Mouse (Mus musculus) hindbrain, embryonic 14.5 days (tissue): ENCODE measurements around the gene Morf4l1. TPM values are rescaled to one million over a fixed set of nuclear protein-coding genes. Genes with fewer than 3 reads are reported as not detected.
"Not testable (repeated sequence)": the region's sequence is repeated elsewhere in the genome, so short reads cannot be mapped to it uniquely, and the experiment has no call there.

Experiments
- ATAC-seq: fragments of 200-750 bp; cut with Nextera tagmentation; 2 replicates; pipeline ENCODE4 v1.8.0; 2017; ENCODE audit warnings: moderate number of reproducible peaks, mild to moderate bottlenecking, moderate TSS enrichment, moderate library complexity; ENCODE audit not compliant: low FRiP score
- DNase-seq: peaks from one replicate; pipeline ENCODE4 v3.0.0-alpha.2; 2015; ENCODE audit warnings: low spot score
- H3K27ac ChIP-seq: fragments of 300-500 bp; sonication (generic); 2 replicates; pipeline ENCODE4 v1.5.1; 2014; ENCODE audit warnings: mild to moderate bottlenecking, moderate library complexity
- H3K27me3 ChIP-seq: fragments of 300-500 bp; sonication (generic); 2 replicates; pipeline ENCODE4 v1.6.1; 2014; ENCODE audit warnings: mild to moderate bottlenecking, low read length, mixed read lengths; ENCODE audit not compliant: control insufficient read depth, insufficient read depth
- H3K36me3 ChIP-seq: fragments of 300-500 bp; sonication (generic); replicated peaks from 2 replicates; pipeline ENCODE4 v1.6.1; 2014; ENCODE audit not compliant: control insufficient read depth, insufficient read depth
- H3K4me1 ChIP-seq: fragments of 300-500 bp; sonication (generic); replicated peaks from 2 replicates; pipeline ENCODE4 v1.6.1; 2014; ENCODE audit warnings: antibody characterized with exemption, low read length, mixed read lengths; ENCODE audit not compliant: control insufficient read depth, insufficient read depth
- H3K4me2 ChIP-seq: fragments of 300-500 bp; sonication (generic); replicated peaks from 2 replicates; pipeline ENCODE4 v1.6.1; 2014; ENCODE audit warnings: mild to moderate bottlenecking, moderate library complexity
- H3K4me3 ChIP-seq: fragments of 300-500 bp; sonication (generic); replicated peaks from 2 replicates; pipeline ENCODE4 v1.5.1; 2014; ENCODE audit warnings: mild to moderate bottlenecking, low read length
- H3K9ac ChIP-seq: fragments of 300-500 bp; sonication (generic); 2 replicates; pipeline ENCODE4 v1.6.1; 2014
- H3K9me3 ChIP-seq: fragments of 300-500 bp; sonication (generic); 2 replicates; pipeline ENCODE4 v1.6.1; 2016; ENCODE audit warnings: low read length; ENCODE audit not compliant: control insufficient read depth
- WGBS: fragments of 180-500 bp; shearing (Covaris S2); extraction: QIAGEN DNeasy Blood & Tissue Kit; methylation state at CpG from one replicate; pipeline ENCODE4 v1.1.7; 2014; 5-methylcytosine and 5-hydroxymethylcytosine counted together
- polyA plus RNA-seq: library from polyadenylated mRNA; unstranded; fragments of >200 nt; fragmentation: Nextera tagmentation; extraction: Ambion mirVana; gene quantifications from 2 replicates; pipeline ENCODE4 v1.2.1, GENCODE M21; 2014

Morf4l1 gene
- polyA plus RNA-seq, 1 experiment from 2014 or later, result 557 TPM

- WGBS, result 86% methylated on average over 5 of the region's 5 CpGs
- Histone ChIP-seq H3K9me3 (no peaks in the 10 kb centered on the region), H3K4me2 (no peak overlapping the region), H3K27me3 (no peaks in the 10 kb centered on the region), H3K27ac (no peak overlapping the region), H3K9ac (no peak overlapping the region), H3K36me3 (no peaks in the 10 kb centered on the region), H3K4me3 (no peak overlapping the region), H3K4me1 (no peaks in the 10 kb centered on the region)
- no peak for DNase-seq
- ATAC-seq, result no peak
These were observed 38.4 kb downstream of the Morf4l1 start for GRCm38 (mm10) chr9:90076131-90076530.

- no peak for DNase-seq
- WGBS, result 88% methylated on average over 4 of the region's 4 CpGs
These were observed 39.2 kb downstream of the Morf4l1 start for GRCm38 (mm10) chr9:90075336-90075735.

GRCm38 (mm10) chr9:90070174-90070573 lies 44.4 kb downstream of the Morf4l1 start:
- H3K27ac ChIP-seq, result no peak overlapping the region
- ATAC-seq (no peak), DNase-seq (no peak)
- WGBS, result 83% methylated on average over 7 of the region's 7 CpGs
- no peak overlapping the region for H3K4me3 ChIP-seq
- H3K4me1 ChIP-seq, result no peaks in the 10 kb centered on the region
- H3K9me3 ChIP-seq, result no peaks in the 10 kb centered on the region
- no peak overlapping the region for H3K9ac ChIP-seq
- H3K36me3 ChIP-seq, result no peaks in the 10 kb centered on the region
- H3K4me2 ChIP-seq, result no peak overlapping the region
- no peaks in the 10 kb centered on the region for H3K27me3 ChIP-seq

More at GRCm38 (mm10) chr9:90075336-90075735, 39.2 kb downstream of the Morf4l1 start:
- H3K27ac ChIP-seq, result no peak overlapping the region
- H3K4me1 ChIP-seq, result no peaks in the 10 kb centered on the region
- no peaks in the 10 kb centered on the region for H3K36me3 ChIP-seq
- no peak for ATAC-seq
- H3K4me2 ChIP-seq, result no peak overlapping the region
- H3K27me3 ChIP-seq, result no peaks in the 10 kb centered on the region
- no peak overlapping the region for H3K9ac ChIP-seq
- no peak overlapping the region for H3K4me3 ChIP-seq
- no peaks in the 10 kb centered on the region for H3K9me3 ChIP-seq

GRCm38 (mm10) chr9:90069485-90069884 lies 45.1 kb downstream of the Morf4l1 start:
- no peak for DNase-seq
- Histone ChIP-seq H3K4me3 (no peak overlapping the region), H3K27me3 (no peaks in the 10 kb centered on the region), H3K9me3 (no peaks in the 10 kb centered on the region), H3K4me2 (no peak overlapping the region), H3K9ac (no peak overlapping the region), H3K4me1 (no peaks in the 10 kb centered on the region), H3K27ac (no peak overlapping the region), H3K36me3 (no peaks in the 10 kb centered on the region)
- 76% methylated on average over 7 of the region's 7 CpGs for WGBS
- no peak for ATAC-seq

GRCm38 (mm10) chr9:90068786-90069185 lies 45.8 kb downstream of the Morf4l1 start:
- Histone ChIP-seq H3K27me3 (no peaks in the 10 kb centered on the region), H3K36me3 (no peaks in the 10 kb centered on the region), H3K4me3 (no peak overlapping the region), H3K9ac (no peak overlapping the region), H3K9me3 (no peaks in the 10 kb centered on the region), H3K27ac (no peak overlapping the region), H3K4me1 (no peaks in the 10 kb centered on the region), H3K4me2 (no peak overlapping the region)
- 91% methylated on average over 6 of the region's 6 CpGs for WGBS
- DNase-seq (no peak), ATAC-seq (no peak)

GRCm38 (mm10) chr9:90067341-90067740 lies 47.2 kb downstream of the Morf4l1 start:
- 80% methylated on average over 2 of the region's 2 CpGs for WGBS
- H3K27me3 ChIP-seq, result no peaks in the 10 kb centered on the region
- no peak overlapping the region for H3K4me2 ChIP-seq
- H3K36me3 ChIP-seq, result no peaks in the 10 kb centered on the region
- H3K9ac ChIP-seq, result no peak overlapping the region
- DNase-seq (no peak), ATAC-seq (no peak)
- H3K9me3 ChIP-seq, result no peaks in the 10 kb centered on the region
- no peak overlapping the region for H3K4me3 ChIP-seq
- H3K4me1 ChIP-seq, result no peaks in the 10 kb centered on the region
- H3K27ac ChIP-seq, result no peak overlapping the region

- not testable (repeated sequence) for H3K4me2 ChIP-seq, H3K27me3 ChIP-seq, ATAC-seq, H3K27ac ChIP-seq, H3K9ac ChIP-seq, H3K4me1 ChIP-seq, H3K9me3 ChIP-seq, H3K36me3 ChIP-seq, DNase-seq, H3K4me3 ChIP-seq
- 95% methylated on average over 5 of the region's 5 CpGs for WGBS
These were observed 53.6 kb downstream of the Morf4l1 start for GRCm38 (mm10) chr9:90060932-90061331.

- ATAC-seq (no peak), DNase-seq (no peak)
- Histone ChIP-seq H3K9ac (no peak overlapping the region), H3K4me1 (no peaks in the 10 kb centered on the region), H3K36me3 (no peaks in the 10 kb centered on the region), H3K27me3 (no peaks in the 10 kb centered on the region), H3K9me3 (no peaks in the 10 kb centered on the region), H3K4me2 (no peak overlapping the region), H3K4me3 (no peak overlapping the region), H3K27ac (no peak overlapping the region)
- WGBS, result 90% methylated on average over 2 of the region's 2 CpGs
These were observed 54.0 kb downstream of the Morf4l1 start for GRCm38 (mm10) chr9:90060574-90060875.

- no peak for DNase-seq
- Histone ChIP-seq H3K4me2 (no peak overlapping the region), H3K4me3 (no peak overlapping the region), H3K9ac (no peak overlapping the region), H3K4me1 (peaks cover under 1% of the 10 kb centered on the region; the same call in 1 of the 2 replicates), H3K27me3 (no peaks in the 10 kb centered on the region; the same call in 1 of the 2 replicates), H3K27ac (no peak overlapping the region), H3K9me3 (no peaks in the 10 kb centered on the region), H3K36me3 (no peaks in the 10 kb centered on the region)
- ATAC-seq, result no peak
- WGBS, result 91% methylated on average over 9 of the region's 9 CpGs
These were observed 54.6 kb downstream of the Morf4l1 start for GRCm38 (mm10) chr9:90059828-90060573.

- DNase-seq, result no peak
- H3K4me2 ChIP-seq, result no peak overlapping the region
- no peak overlapping the region for H3K9ac ChIP-seq
- no peak overlapping the region for H3K27ac ChIP-seq
- 80% methylated on average over 2 of the region's 2 CpGs for WGBS
- no peak for ATAC-seq
- no peaks in the 10 kb centered on the region for H3K36me3 ChIP-seq
- no peaks in the 10 kb centered on the region for H3K9me3 ChIP-seq
- peaks cover 8% of the 10 kb centered on the region; the same call in 1 of the 2 replicates for H3K4me1 ChIP-seq
- H3K4me3 ChIP-seq, result no peak overlapping the region
- peaks cover 5% of the 10 kb centered on the region; the same call in 1 of the 2 replicates for H3K27me3 ChIP-seq
These were observed 57.9 kb downstream of the Morf4l1 start for GRCm38 (mm10) chr9:90056716-90057115.
